Mouse (Mus musculus) cerebellum, adult 9-11 months (tissue): ENCODE data around the gene Slc31a1.
A peak's percentile ranks its signal among the peaks of the same experiment; 100 is the strongest.

ENCODE experiments used
- DNase-seq: peaks from one replicate; pipeline ENCODE4 v3.0.0; 2022

Gene Slc31a1

GRCm38 (mm10) chr4:62366291-62366690 is 5.8 kb downstream of the Slc31a1 start:
- DNase-seq: no peak

- no peak for DNase-seq
Observed at GRCm38 (mm10) chr4:62367586-62367985, 7.1 kb downstream of the Slc31a1 start.

- no peak for DNase-seq
Observed at GRCm38 (mm10) chr4:62369091-62369490, 8.6 kb downstream of the Slc31a1 start.

- DNase-seq: no peak
Observed at GRCm38 (mm10) chr4:62372410-62372809, 11.9 kb downstream of the Slc31a1 start.

- DNase-seq: no peak
Observed at GRCm38 (mm10) chr4:62372818-62373520, 12.4 kb downstream of the Slc31a1 start.

GRCm38 (mm10) chr4:62373668-62374067 is 13.1 kb downstream of the Slc31a1 start:
- no peak for DNase-seq

GRCm38 (mm10) chr4:62374342-62374741 is 13.8 kb downstream of the Slc31a1 start:
- DNase-seq: no peak

- no peak for DNase-seq
Observed at GRCm38 (mm10) chr4:62376123-62376522, 15.6 kb downstream of the Slc31a1 start.

GRCm38 (mm10) chr4:62379724-62380381 is 19.3 kb downstream of the Slc31a1 start:
- DNase-seq: no peak

- DNase-seq: no peak
Observed at GRCm38 (mm10) chr4:62383207-62383606, 22.7 kb downstream of the Slc31a1 start.

GRCm38 (mm10) chr4:62383752-62384151 is 23.2 kb downstream of the Slc31a1 start:
- no peak for DNase-seq

GRCm38 (mm10) chr4:62384159-62384558 is 23.6 kb downstream of the Slc31a1 start:
- DNase-seq: no peak

- DNase-seq: no peak
Observed at GRCm38 (mm10) chr4:62385439-62385838, 24.9 kb downstream of the Slc31a1 start.

GRCm38 (mm10) chr4:62389592-62390512 is 29.3 kb downstream of the Slc31a1 start:
- DNase-seq: no peak

GRCm38 (mm10) chr4:62391892-62392291 is 31.4 kb downstream of the Slc31a1 start:
- DNase-seq: no peak

GRCm38 (mm10) chr4:62393459-62393858 is 32.9 kb downstream of the Slc31a1 start:
- no peak for DNase-seq

GRCm38 (mm10) chr4:62395806-62396205 is 35.3 kb downstream of the Slc31a1 start:
- DNase-seq: no peak

GRCm38 (mm10) chr4:62397616-62398365 is 37.3 kb downstream of the Slc31a1 start:
- DNase-seq: no peak

GRCm38 (mm10) chr4:62398956-62399355 is 38.4 kb downstream of the Slc31a1 start:
- no peak for DNase-seq

- peak; percentile 33 for DNase-seq
Observed at GRCm38 (mm10) chr4:62406133-62406532, 45.6 kb downstream of the Slc31a1 start.

- peak; percentile 58 for DNase-seq
Observed at GRCm38 (mm10) chr4:62407730-62408582, 47.4 kb downstream of the Slc31a1 start.
